Mouse (Mus musculus): ENCODE measurements around the gene Acpp. TPM values are rescaled to one million over a fixed set of nuclear protein-coding genes. Genes with fewer than 3 reads are reported as not detected.

Gene Acpp
- polyA plus RNA-seq, 1 experiment from 2014 or later: 1.2 TPM

DNA sequence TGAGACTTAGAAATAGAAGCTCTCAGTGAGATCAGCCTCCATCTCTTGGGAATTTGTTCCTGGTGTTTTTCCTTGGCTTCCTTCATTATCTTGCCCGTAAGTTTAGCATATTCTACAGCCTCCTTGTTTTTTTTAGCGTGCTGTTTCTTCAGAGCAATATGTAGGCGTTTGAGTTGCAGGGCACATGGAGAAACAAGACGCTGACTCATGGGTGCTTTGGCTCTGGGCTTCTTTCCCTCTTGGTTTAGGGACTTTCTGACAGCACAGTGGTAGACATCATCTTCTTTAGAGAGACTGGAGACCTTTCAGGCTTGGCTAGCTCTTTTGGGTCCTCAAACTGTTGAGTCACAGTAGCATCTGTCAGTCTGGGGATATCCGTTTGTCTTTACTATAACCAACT is 6.6 kb upstream of the Acpp start:
- Histone ChIP-seq H3K36me3 (no peaks in the 10 kb centered on the region), H3K4me3 (replicated peaks) (no peak overlapping the region), H3K9ac (replicated peaks) (no peak overlapping the region), H3K9me3 (no peaks in the 10 kb centered on the region), H3K27me3 (no peaks in the 10 kb centered on the region), H3K27ac (no peak overlapping the region), H3K4me1 (replicated peaks) (no peaks in the 10 kb centered on the region), H3K4me2 (no peak overlapping the region)
- WGBS: 84% methylated on average over 5 of the region's 5 CpGs
- ATAC-seq (ENCODE audit: insufficient number of reproducible peaks, insufficient read depth, low FRiP score, low TSS enrichment, low read depth): no peak

GRCm38 (mm10) chr9:104339483-104339882 is 1.9 kb upstream of the Acpp start:
- no peak for ATAC-seq (ENCODE audit: insufficient number of reproducible peaks, insufficient read depth, low FRiP score, low TSS enrichment, low read depth)
- Histone ChIP-seq H3K4me3 (replicated peaks) (no peak overlapping the region), H3K9ac (replicated peaks) (no peak overlapping the region), H3K9me3 (no peaks in the 10 kb centered on the region), H3K27me3 (0 out of 2 replicates have a peak, but pooled peaks cover 3% of the 10 kb centered on the region), H3K27ac (no peak overlapping the region), H3K36me3 (no peaks in the 10 kb centered on the region), H3K4me2 (no peak overlapping the region), H3K4me1 (replicated peaks) (0 out of 2 replicates have a peak, but pooled peaks cover 7% of the 10 kb centered on the region)
- 85% methylated on average over 5 of the region's 5 CpGs for WGBS

- no peaks in the 10 kb centered on the region for H3K9me3 ChIP-seq
- 0 out of 2 replicates have a peak, but pooled peaks cover 3% of the 10 kb centered on the region for H3K27me3 ChIP-seq
- H3K36me3 ChIP-seq: no peaks in the 10 kb centered on the region
- no peak for ATAC-seq (ENCODE audit: insufficient number of reproducible peaks, insufficient read depth, low FRiP score, low TSS enrichment, low read depth)
- no peak overlapping the region for H3K4me2 ChIP-seq
- 0 out of 2 replicates have a peak, but pooled peaks cover 7% of the 10 kb centered on the region for H3K4me1 ChIP-seq (replicated peaks)
- no peak overlapping the region for H3K27ac ChIP-seq
- 84% methylated on average over 18 of the region's 18 CpGs for WGBS
- H3K9ac ChIP-seq (replicated peaks): no peak overlapping the region
- no peak overlapping the region for H3K4me3 ChIP-seq (replicated peaks)
Measured at GRCm38 (mm10) chr9:104338489-104339427, 1.2 kb upstream of the Acpp start.

GRCm38 (mm10) chr9:104331301-104331700 is 6.2 kb downstream of the Acpp start:
- no peak overlapping the region for H3K4me2 ChIP-seq
- H3K9ac ChIP-seq (replicated peaks): no peak overlapping the region
- no peaks in the 10 kb centered on the region for H3K4me1 ChIP-seq (replicated peaks)
- no peak for ATAC-seq (ENCODE audit: insufficient number of reproducible peaks, insufficient read depth, low FRiP score, low TSS enrichment, low read depth)
- no peaks in the 10 kb centered on the region for H3K27me3 ChIP-seq
- 90% methylated on average over 5 of the region's 5 CpGs for WGBS
- H3K36me3 ChIP-seq: no peaks in the 10 kb centered on the region
- H3K9me3 ChIP-seq: no peaks in the 10 kb centered on the region
- H3K4me3 ChIP-seq (replicated peaks): no peak overlapping the region
- H3K27ac ChIP-seq: no peak overlapping the region

- Histone ChIP-seq H3K4me1 (replicated peaks) (no peaks in the 10 kb centered on the region), H3K4me2 (no peak overlapping the region), H3K9ac (replicated peaks) (no peak overlapping the region), H3K4me3 (replicated peaks) (no peak overlapping the region), H3K27ac (no peak overlapping the region), H3K27me3 (no peaks in the 10 kb centered on the region), H3K9me3 (no peaks in the 10 kb centered on the region), H3K36me3 (no peaks in the 10 kb centered on the region)
- no peak for ATAC-seq (ENCODE audit: insufficient number of reproducible peaks, insufficient read depth, low FRiP score, low TSS enrichment, low read depth)
- 64% methylated on average over 4 of the region's 4 CpGs for WGBS
Measured at GRCm38 (mm10) chr9:104328655-104329054, 8.9 kb downstream of the Acpp start.

- H3K4me1 ChIP-seq (replicated peaks): no peaks in the 10 kb centered on the region
- no peak overlapping the region for H3K9ac ChIP-seq (replicated peaks)
- no peaks in the 10 kb centered on the region for H3K9me3 ChIP-seq
- no peak overlapping the region for H3K27ac ChIP-seq
- ATAC-seq (ENCODE audit: insufficient number of reproducible peaks, insufficient read depth, low FRiP score, low TSS enrichment, low read depth): no peak
- H3K4me3 ChIP-seq (replicated peaks): no peak overlapping the region
- H3K27me3 ChIP-seq: no peaks in the 10 kb centered on the region
- H3K4me2 ChIP-seq: no peak overlapping the region
- 59% methylated on average over 7 of the region's 7 CpGs for WGBS
- H3K36me3 ChIP-seq: no peaks in the 10 kb centered on the region
Measured at GRCm38 (mm10) chr9:104321519-104321918, 16.0 kb downstream of the Acpp start.

DNA sequence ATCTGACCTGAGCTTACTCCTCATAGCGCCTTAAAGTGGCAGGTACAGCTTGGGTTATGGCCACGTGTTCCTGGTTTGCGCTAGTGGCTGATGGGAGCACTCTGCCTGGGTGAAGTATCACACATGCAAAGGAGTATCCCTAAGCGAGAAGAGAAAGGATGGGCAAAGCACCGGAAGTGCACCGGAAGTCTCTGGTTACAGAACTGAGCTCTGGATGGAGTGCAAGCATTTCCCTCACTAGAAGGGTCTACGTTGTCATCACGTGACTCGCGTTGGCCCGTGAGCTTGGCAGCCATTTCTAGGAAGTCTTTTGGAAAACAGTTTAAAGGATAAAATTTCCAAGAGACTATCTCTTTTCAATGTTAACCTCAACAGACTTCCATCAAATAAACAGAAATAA is 21.2 kb downstream of the Acpp start:
- Histone ChIP-seq H3K36me3 (no peaks in the 10 kb centered on the region), H3K9me3 (no peaks in the 10 kb centered on the region), H3K4me1 (replicated peaks) (no peaks in the 10 kb centered on the region), H3K9ac (replicated peaks) (no peak overlapping the region), H3K27me3 (peaks cover 4% of the 10 kb centered on the region; the same call in 1 of the 2 replicates), H3K27ac (no peak overlapping the region), H3K4me2 (no peak overlapping the region), H3K4me3 (replicated peaks) (no peak overlapping the region)
- 90% methylated on average over 11 of the region's 11 CpGs for WGBS
- no peak for ATAC-seq (ENCODE audit: insufficient number of reproducible peaks, insufficient read depth, low FRiP score, low TSS enrichment, low read depth)

GRCm38 (mm10) chr9:104315499-104315898 is 22.0 kb downstream of the Acpp start:
- no peaks in the 10 kb centered on the region for H3K9me3 ChIP-seq
- no peak overlapping the region for H3K4me3 ChIP-seq (replicated peaks)
- H3K27ac ChIP-seq: no peak overlapping the region
- H3K4me2 ChIP-seq: no peak overlapping the region
- 11% methylated on average over 10 of the region's 10 CpGs for WGBS
- H3K36me3 ChIP-seq: no peaks in the 10 kb centered on the region
- H3K4me1 ChIP-seq (replicated peaks): no peaks in the 10 kb centered on the region
- no peak for ATAC-seq (ENCODE audit: insufficient number of reproducible peaks, insufficient read depth, low FRiP score, low TSS enrichment, low read depth)
- H3K9ac ChIP-seq (replicated peaks): no peak overlapping the region
- H3K27me3 ChIP-seq: peaks cover 4% of the 10 kb centered on the region; the same call in 1 of the 2 replicates

- H3K36me3 ChIP-seq: no peaks in the 10 kb centered on the region
- no peak overlapping the region for H3K9ac ChIP-seq (replicated peaks)
- H3K27ac ChIP-seq: no peak overlapping the region
- H3K4me1 ChIP-seq (replicated peaks): no peaks in the 10 kb centered on the region
- ATAC-seq (ENCODE audit: insufficient number of reproducible peaks, insufficient read depth, low FRiP score, low TSS enrichment, low read depth): no peak
- no peaks in the 10 kb centered on the region for H3K9me3 ChIP-seq
- H3K4me2 ChIP-seq: no peak overlapping the region
- 12% methylated on average over 6 of the region's 6 CpGs for WGBS
- H3K4me3 ChIP-seq (replicated peaks): no peak overlapping the region
- no peaks in the 10 kb centered on the region for H3K27me3 ChIP-seq
Measured at GRCm38 (mm10) chr9:104306734-104307133, 30.8 kb downstream of the Acpp start.

DNA sequence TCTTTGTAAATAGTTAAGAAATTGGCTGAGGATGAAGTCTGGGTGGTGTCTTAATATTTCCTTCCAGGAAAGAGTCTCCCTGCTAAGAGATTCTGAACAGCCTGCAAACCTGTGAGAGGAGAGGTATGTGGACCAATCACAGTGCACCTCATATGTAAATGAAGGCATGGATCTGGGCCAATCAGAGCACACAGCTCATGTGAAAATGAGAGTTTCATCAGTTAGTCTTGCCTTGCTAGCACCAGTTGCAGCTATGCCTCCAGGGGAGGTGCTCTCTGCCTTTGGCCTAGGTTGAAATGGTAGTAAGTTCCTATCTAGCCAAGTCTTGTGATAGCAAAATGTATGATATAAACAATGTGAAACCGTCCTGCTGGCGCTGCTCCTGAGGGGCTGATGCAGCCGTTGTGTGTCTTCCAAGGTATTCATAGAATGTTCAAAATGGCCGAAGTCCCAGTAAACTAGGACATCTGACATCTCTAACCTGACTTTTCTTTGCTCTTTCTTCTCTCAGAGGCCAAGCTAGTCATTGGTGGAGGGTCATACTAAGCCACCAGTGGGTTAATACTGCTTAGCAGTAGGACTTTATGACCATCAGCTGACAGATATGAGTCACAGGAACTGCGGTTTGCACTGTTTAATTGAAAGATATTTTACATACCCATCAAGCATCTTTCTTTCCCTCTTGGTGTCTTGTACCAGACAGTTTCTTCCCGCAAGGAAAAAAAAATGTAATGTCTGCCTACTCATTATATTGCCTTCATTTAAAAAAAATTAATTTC is 32.0 kb downstream of the Acpp start:
- no peak for ATAC-seq (ENCODE audit: insufficient number of reproducible peaks, insufficient read depth, low FRiP score, low TSS enrichment, low read depth)
- no peak overlapping the region for H3K9ac ChIP-seq (replicated peaks)
- no peak overlapping the region for H3K4me3 ChIP-seq (replicated peaks)
- no peaks in the 10 kb centered on the region for H3K36me3 ChIP-seq
- WGBS: 90% methylated on average over 6 of the region's 6 CpGs
- no peaks in the 10 kb centered on the region for H3K27me3 ChIP-seq
- no peaks in the 10 kb centered on the region for H3K4me1 ChIP-seq (replicated peaks)
- no peak overlapping the region for H3K27ac ChIP-seq
- no peaks in the 10 kb centered on the region for H3K9me3 ChIP-seq
- no peak overlapping the region for H3K4me2 ChIP-seq

DNA sequence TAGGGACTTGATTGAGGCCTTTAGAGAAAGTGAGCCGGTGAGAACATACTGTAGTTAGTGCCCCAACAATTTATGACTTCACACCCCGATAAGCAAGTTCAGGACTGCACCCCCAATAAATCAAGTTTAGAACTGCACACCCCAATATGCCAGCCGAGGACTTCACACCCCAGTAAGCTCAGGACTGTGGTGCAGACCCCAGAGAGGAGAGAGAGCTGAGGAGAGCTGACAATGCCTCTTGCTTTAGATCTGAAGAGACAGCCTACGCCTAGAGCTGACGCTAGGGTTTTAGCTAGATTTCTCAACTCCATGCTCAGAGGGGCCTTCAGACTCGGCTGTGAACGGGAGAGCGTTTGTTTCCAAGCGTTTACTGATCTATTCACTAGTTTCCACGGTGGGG is 32.7 kb downstream of the Acpp start:
- H3K4me3 ChIP-seq (replicated peaks): no peak overlapping the region
- no peaks in the 10 kb centered on the region for H3K27me3 ChIP-seq
- 73% methylated on average over 10 of the region's 10 CpGs for WGBS
- no peak overlapping the region for H3K9ac ChIP-seq (replicated peaks)
- no peak for ATAC-seq (ENCODE audit: insufficient number of reproducible peaks, insufficient read depth, low FRiP score, low TSS enrichment, low read depth)
- no peaks in the 10 kb centered on the region for H3K9me3 ChIP-seq
- H3K4me2 ChIP-seq: no peak overlapping the region
- H3K27ac ChIP-seq: no peak overlapping the region
- H3K4me1 ChIP-seq (replicated peaks): no peaks in the 10 kb centered on the region
- no peaks in the 10 kb centered on the region for H3K36me3 ChIP-seq
